Mouse (Mus musculus) adrenal gland, postnatal 14 days (tissue): ENCODE results near the gene Adamts16. TPM values are rescaled to one million over a fixed set of nuclear protein-coding genes. Genes with fewer than 3 reads are reported as not detected.

Source experiments
- DNase-seq: peaks from one replicate; pipeline ENCODE4 v3.0.0; 2021; ENCODE audit warnings: mixed read lengths
- total RNA-seq: library from RNA; stranded (reverse); gene quantifications from 2 replicates; pipeline ENCODE4 v1.2.3, GENCODE M21; 2021

Adamts16 gene
- total RNA-seq, 1 experiment from 2014 or later, result 1.2 TPM

DNA sequence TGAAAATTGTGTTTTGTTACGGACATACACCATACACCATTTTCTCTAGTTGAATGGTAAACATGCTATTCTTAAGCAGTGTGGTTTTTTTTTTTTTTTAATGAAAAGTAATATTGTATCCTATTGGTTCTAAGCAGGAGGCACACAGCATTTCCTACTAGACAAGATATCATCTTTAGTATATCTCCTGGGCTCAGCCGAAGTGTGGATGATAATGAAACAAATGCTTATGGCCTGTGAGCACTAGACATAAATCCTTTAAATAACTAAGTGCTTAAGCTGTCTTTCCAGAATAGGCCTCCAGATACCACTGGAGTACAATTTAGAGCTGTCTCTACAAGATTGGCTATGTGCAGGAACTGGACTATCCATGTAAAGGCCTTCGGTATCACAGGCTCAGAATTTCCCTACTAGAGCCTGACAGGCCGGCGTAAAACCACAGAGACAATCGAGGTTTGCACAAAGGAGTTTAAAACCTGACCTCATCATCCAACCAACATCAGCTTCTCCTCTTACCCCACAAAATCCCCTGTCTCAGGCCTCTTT lies 8.9 kb downstream of the Adamts16 start:
- no peak for DNase-seq

DNA sequence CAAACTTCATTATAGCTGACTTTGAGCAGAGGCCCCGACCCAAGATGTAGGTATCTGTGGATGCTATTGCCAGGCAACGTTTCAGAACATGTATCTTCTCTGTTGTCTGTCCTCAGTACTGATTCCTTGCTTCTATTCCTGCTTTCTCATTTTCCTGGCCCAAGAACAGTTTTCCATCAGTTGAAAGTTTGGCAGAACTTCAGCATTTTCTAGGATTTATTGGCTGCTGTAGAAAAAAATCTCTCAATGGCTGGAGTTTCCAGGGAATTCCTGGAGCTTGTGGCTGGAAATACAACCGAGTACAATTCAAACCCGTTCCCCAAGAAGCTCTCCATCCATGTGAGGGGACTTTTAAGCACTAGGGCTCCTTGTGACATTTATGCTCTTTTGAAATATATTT lies 10.6 kb downstream of the Adamts16 start:
- no peak for DNase-seq

DNA sequence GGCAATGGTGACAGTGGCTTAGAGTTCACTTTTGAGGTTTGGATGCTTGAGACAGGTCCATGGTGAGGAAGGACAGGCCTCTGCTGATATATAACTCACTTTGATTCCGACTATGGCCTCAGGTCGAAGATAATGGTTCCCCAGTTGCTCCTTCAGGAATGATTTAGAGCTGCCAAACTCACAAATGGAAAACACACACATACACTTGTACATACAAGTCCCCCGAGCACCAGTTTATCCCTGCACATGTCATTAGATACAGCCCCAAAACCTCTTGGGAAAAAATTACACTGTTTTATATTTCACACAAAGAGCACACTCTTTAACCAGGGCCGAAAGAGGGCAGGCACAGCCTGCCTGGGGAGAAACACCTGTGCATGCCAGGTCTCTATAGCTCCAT lies 14.1 kb downstream of the Adamts16 start:
- no peak for DNase-seq

DNA sequence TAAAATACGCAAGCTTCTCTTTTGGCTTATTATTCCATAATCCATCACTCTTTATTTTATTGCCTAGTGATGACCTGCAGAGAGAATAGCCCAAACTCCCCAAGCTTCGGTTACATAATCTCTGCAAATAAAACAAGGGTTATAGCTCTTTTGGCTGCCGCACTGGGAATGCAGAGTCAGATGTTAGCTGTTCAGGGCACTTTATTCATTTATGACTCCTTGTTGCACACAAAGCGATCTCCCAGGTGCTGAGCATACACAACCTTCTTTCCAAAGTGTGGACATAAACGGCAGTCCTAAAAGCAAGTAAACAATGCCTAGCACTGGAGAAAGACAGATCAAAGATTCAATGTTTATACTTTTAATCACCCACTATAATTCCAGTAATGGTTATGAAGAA lies 16.3 kb downstream of the Adamts16 start:
- DNase-seq, result no peak

DNA sequence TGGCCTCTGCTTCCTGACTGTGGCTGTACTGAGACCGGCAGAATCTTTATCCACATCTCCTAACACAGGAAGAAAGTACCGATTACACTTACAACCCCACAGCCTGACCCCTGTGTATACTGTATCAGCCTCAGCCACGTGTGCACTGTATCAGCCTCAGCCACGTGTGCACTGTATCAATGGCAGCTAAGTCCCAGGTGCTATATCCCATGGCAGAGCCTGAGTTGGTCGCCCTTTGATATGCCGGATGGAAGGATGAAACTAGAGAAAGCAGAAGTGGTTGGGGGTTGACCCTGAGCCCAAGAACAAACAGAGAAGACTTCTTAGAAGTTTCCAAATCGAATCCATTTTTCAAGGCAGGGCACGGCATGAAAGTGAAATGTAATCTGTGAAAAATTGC lies 17.9 kb downstream of the Adamts16 start:
- DNase-seq, result no peak

DNA sequence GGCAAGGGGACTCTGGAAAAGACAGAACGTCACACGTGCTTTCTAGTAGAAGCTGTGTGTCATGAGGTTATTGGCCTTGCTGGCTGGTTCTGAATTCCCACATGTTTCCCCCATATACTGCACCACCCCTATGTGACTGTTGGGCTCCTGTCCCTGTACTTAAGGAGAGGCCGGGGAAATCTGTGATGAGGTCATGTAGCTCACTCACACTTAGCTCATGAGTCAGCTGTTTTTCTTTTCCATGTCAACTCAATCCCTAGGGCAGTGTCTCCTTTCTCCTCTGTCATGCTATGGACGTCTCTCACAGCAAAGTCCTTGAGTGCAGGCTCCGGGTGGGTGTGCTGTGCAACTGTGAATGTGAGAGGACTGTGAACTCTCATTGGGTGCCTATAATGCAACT lies 22.6 kb downstream of the Adamts16 start:
- DNase-seq, result no peak

DNA sequence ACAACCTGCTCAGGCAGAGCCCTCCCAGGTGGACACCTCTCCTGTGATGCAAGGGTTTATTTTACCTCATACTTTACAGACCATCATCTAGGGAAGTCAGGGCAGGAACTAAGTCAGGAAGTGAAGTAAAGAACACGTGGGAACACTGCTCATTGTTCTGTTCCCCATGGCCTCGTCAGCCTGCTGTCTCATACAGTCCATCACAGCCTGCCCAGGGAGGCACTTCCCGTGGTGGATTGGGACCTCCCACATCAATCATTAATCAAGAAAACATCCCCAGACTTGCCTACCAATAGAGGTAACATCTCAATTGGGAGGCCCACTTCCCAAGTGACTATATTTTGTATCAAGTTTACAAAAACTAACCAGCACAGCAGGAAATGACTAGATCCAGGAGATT lies 27.2 kb downstream of the Adamts16 start:
- DNase-seq, result no peak

DNA sequence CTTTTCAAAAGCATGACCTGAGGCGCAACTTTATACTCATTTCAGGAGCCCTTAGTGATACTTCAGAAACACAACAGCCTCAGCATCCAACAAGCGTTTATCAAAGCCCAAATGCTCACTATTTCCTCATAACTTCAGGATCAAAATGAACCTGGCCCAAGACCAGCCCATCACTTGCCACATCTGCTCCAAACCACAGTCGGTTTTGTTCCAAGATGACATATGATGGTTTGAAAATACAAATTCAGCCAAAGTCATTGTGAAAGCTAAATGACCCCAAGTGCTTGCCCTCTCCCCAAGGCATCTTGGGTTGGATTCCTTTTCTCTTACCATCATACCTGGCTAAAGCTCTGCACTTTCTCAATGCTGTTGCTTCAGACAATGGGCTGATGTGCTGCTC lies 36.1 kb downstream of the Adamts16 start:
- no peak for DNase-seq

DNA sequence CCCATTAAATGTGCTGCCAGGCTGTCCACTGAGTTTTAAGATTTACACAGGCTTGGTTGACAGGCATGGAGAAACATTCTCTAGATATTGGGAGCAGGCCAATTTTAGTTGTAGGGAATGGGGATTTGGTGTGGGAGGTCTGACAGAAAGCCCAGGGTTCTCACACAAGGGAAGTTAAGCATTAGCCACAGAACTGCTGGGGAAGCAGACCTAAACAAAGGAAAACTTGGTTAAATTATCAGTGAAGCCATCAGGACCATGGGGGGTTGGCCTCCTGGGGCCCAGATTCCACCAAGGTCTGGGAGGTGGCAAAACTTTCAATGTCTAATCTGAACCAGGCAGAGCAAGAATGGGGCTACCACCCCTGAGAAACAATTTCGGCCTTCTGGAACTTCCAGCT lies 38.8 kb downstream of the Adamts16 start:
- no peak for DNase-seq

DNA sequence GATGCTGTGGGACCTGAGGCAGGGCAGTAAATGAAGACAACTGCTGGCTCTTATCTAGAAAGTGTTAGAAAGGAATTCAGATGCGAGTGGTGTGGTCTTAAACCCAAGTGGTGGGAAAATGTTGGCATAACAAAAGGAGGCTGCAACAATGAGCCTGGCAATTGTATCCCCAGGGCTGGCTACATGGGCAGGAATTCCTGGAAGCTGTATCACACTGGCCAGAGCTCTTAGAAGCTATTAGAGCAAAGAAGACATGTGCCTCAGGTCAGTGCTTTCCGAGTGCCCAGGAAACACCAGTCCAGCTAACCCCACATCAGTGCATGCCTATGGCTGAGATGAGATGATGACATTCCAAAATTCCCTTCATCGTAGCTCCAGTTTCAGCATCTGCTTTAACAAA lies 42.3 kb downstream of the Adamts16 start:
- no peak for DNase-seq

DNA sequence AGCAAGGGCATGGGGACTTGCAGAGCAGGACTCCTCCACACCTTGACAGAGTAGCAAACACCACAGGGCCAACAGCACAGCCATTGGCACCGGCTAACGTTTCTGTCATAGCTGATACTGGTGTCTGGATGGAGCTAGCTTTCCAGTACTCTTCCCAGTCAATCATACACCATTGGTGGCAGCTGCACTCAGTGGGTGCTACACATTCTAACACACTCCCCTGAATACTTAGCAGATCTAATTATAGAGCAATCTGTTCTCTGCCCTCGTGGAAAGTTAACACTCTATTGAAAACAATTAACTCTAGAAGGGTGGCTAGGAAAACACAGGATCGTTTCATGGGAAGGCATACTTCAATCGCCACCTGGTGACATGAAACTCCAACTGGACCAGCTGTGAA lies 43.2 kb downstream of the Adamts16 start:
- DNase-seq, result no peak

DNA sequence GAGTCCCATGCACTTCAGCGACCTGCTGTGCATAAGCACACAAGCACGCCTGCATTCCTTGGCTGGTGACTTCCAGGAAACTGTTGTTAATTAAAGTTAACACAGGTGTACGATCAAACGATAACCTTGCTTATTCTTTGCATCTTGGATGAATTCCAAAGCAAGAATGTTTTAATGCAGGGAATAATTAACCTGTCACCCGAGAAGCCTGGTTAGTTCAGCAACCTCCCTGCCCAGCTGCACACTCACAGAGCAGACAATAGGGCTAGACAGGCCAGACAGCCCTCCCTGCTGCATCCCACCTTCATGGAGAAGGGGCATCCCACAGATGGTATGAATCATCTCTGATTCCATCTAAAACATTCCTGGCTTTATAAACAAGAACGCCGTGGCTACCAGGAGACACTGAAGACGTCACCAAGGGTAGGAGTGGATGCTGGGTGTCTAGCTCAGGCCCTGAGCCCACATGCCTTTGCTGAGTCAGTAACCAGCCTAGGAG lies 47.5 kb downstream of the Adamts16 start:
- DNase-seq, result no peak

DNA sequence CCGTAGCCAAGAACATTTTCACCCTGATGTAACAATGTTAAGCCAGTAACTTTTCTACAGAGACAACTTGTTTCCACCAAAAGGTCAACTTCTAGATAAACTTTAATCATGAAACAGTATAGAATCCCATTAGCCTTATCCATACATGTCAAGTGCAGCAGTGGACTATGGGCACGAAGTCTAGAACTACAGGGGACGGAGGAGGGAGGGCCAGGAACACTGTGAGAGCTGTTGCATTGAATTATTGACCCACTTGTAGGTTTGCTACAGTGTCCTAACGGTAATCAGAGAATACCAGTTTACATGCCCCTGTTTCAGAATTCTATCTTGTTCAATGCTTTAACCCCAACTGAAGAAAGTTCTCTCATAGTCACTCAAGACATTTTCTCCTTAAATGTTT lies 48.0 kb downstream of the Adamts16 start:
- no peak for DNase-seq

DNA sequence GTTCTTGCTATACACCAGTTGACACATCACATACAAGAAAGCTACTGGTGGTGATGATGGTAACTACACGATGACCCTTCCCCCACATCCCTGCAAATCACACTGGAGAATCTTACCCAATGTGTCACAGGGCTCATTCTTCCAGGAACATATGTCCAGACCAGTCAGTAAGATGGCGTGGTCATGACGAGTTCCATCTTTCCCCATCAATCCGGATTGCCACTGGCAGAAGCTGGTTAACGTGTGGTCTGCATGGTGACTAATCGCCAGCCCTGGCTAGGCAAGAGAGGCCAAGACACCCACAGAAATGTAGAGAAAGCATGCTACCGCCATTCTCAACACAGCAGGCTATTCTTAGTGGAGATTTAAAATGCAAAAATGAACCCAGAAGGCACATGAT lies 48.7 kb downstream of the Adamts16 start:
- DNase-seq, result no peak

DNA sequence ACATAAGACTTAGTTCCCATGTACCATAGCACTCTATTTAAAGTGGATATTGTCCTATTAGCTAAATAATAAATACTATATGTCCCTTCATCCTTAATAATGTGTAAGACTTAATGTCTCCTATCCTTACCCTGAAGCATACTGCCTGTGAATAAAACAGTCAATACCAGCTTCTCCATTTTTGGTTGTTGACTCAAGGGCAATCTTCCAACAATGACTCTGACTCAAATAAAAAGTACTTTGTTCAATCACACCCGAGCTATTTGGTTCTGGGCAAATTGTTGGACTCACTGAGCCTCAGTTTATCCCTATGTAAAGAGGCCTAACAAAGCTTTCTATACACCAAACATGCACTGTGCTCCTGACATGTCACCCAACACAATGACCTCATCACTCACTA lies 51.8 kb downstream of the Adamts16 start:
- DNase-seq, result no peak

DNA sequence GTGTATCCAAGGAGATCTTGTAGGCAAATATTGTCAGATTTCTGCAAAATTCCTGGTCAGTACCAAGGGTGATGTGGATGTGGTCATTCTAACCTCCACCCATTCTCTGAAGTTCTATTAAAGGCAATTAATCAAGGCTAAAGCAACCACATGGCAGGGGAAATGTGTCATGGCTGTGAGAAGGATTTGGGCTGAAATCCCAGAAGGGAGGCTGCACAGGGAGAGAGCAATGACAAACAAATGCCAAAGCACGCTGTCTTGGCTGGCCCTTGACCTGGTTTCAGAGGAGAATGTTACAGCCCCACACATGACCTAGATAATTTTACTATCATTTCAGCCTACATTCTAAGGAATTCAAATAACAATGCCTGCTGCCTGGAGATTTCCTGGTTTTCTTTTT lies 52.6 kb downstream of the Adamts16 start:
- peak; percentile 82 for DNase-seq

DNA sequence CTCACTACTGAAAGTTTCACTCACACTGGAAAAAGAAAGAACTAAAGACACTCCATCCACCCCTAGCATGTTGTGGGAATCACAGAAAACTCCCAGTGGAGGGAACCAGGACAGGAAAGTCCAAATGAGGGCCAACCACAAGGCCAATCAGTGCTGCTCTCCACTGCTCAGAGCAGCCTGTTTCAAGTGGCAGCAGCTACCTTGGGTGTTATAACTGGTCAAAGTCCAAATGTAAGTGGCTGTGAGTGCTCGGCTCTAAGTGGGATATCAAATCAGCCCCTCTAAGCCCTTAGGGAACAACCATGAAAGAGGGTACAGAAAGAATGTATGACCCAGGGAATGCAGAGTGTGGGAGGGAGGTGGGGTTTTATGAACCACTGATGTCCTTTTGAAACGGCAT lies 56.5 kb downstream of the Adamts16 start:
- DNase-seq, result no peak

DNA sequence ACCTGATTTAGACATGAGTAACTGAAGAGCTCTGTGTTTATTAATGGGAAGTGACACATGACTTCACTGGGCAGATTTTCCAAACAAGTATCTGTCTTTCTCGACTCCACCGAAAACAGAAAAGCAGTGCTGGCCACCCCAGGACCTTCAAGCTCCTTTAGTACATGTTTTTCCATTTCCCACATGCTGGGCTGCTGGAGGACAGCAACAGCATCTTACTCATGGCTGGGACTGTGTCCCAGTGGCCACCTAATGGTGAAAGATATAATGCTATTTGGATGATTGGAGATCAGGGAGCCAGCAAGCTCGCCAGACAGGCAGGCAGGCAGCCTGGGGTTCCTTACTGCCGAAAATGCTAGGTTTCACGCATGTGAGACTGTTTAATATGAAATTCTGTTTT lies 57.5 kb downstream of the Adamts16 start:
- peak; percentile 10 for DNase-seq

DNA sequence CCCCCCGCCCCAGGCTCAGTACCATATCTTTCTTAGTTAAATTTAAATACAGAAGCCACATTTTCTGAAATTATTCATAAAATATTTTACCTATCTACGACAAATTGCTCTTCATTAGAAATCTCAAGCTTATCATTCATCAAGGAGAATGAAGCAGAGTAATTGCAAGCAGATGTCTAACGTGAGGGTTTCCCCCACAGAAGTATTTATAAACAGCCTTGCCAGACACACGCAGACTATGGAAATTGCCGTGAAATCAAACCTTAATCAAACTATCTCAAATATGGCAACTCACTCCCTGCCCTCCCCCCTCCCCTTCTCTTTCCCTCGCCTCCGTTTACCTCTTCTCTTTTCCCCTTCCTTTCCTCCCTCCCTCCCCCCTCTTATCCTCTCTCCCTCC lies 61.8 kb downstream of the Adamts16 start:
- no peak for DNase-seq

DNA sequence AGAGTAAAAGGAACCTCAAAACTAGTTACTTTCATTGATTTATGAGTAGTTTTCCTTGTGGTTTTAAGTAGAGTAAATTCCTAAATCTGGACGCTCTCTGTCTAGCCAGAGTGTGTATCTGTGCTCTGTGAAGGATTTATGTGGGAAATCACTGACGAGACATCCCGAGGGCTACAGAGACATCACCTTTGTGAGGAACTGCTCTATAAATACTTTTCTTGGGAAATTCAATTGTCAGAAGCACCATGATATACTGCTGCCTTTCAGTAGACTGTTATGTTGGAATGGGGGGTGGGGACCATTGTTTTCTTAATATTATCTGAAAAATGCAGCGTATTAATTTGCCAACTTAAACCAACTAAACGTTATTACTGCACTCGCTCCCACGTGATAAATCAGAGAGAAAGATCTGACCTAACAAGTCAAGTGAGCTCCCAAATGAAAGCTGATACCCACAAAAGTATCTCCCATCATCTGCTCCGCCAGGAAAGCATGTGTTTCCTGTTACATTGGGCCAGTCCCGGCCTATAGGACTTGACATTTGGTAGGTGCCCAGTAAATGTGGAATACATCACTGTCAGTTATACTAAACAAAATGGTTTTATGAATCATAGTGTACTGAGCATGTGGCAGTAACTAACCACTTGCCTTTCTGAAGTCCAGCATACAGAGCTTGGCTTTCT lies 62.6 kb downstream of the Adamts16 start:
- no peak for DNase-seq

DNA sequence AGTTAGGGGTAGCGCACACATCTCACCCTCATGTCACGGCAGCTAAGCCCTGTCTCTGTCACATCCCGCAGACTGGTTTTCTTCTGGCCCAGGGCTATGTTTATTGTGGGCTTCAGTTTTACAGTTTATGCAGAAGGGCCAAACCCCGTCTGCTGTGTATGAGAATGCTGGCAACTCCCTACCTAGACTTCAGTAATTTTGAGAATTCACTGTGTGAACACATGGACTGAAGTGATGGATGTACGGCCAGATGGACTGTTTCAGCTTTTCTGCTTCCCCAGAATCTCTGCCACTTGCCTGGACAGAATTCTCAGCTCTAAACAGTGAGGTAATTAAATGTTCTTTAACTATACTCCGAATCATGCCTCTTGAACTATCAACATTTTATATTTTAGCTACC lies 70.5 kb downstream of the Adamts16 start:
- no peak for DNase-seq

DNA sequence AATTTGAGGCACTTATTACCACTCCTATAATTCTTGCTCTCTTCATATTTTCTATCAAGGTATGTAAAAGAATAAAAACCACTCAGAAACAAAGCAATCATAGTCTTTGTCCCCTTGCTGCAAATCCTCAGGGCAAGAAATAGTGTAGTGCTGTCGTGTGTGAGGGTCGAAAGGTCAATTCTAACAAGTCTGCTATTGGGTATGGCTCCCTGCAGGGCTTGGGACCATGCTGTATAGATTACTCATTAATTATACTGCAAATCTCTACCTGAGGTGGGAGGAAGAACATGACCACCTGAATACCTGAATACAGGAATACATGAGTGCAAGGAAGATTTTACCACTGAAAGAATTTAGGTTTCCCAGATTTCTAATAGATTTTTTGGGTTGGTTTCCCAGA lies 72.5 kb downstream of the Adamts16 start:
- no peak for DNase-seq

DNA sequence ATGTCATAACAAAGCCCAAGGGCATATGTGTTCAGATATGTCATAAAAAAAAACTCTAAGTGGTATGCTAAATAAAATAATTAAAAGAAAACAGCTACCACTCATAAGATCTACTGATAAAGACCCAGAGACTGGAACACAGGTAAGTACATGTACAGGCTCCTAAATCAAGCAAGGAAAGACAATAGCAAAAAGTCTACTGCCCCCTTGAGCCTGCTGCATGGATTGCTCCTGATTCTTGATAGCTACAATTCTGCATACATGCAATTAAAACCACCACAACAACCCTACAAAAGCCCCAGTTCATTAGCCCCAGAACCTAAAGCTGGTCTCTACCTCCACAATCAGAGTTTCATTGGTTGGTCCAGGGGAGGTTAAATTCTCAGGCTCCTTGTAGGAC lies 74.1 kb downstream of the Adamts16 start:
- DNase-seq, result peak; percentile 15

DNA sequence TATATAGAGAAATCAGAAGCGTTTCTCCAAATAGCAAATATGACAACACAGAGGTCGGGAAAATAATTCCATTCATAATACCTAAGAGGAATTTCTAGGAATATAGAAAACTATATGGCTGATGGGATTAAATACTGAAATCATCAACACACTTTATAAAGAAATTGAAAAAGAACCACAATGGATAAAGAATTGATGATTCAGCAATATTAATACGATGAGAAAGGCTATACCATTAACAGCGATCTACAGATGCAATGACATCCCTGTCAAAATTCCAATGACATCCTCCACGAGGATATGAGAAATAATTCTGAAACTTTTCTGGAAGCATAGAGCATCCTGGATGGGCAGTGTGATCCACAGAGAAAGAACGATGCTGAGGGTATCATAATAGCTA lies 76.9 kb downstream of the Adamts16 start:
- no peak for DNase-seq

DNA sequence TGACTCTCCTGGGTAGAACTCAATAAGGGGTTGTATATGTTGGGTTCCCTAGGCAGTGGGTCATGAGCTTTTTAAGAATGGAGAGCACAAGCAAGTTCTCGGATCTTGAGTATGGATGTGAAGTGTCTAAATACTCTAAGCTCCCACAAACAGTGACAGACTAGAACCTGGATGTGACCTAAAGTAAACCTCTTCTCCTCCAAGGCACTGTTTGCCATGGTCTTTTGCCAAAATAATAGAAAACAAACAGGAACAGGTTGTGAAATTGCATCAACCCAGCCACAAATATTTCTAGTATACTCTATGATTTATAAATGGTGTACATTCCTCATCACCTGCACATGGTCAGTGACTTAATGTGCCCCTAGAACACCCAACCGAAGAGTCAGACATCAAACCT lies 79.0 kb downstream of the Adamts16 start:
- DNase-seq, result no peak
